Mouse (Mus musculus): ENCODE results near the gene Rftn1. TPM values are rescaled to one million over a fixed set of nuclear protein-coding genes. Genes with fewer than 3 reads are reported as not detected.

The Rftn1 gene
- total RNA-seq, 1 experiment, result 5.0 TPM

GRCm38 (mm10) chr17:49992625-49993603 is 197.6 kb downstream of the Rftn1 start:
- in situ Hi-C loops (cut with MboI; ENCODE audit: low sequenced_read_pairs in 2 of 2, unreplicated experiment in 2 of 2), result no loop called here
- Histone ChIP-seq H3K36me3 (ENCODE audit: control insufficient read depth, insufficient read depth, low read length, poor library complexity, severe bottlenecking) (no peaks in the 10 kb centered on the region), H3K4me1 (ENCODE audit: control insufficient read depth in 2 of 2, insufficient read depth in 2 of 2, low read length in 2 of 2, poor library complexity in 1 of 2) (no peaks in the 10 kb centered on the region), H3K27ac (ENCODE audit: insufficient read depth, low read depth, low read length, poor library complexity, severe bottlenecking) (no peak overlapping the region), H3K9ac (ENCODE audit: insufficient read depth, low read depth, low read length, poor library complexity, severe bottlenecking) (no peak overlapping the region), H3K4me3 (ENCODE audit: insufficient read depth in 1 of 2, low read depth in 1 of 2, low read length in 2 of 2, poor library complexity in 1 of 2, severe bottlenecking in 1 of 2) (no peak overlapping the region), H3K9me3 (ENCODE audit: control insufficient read depth, insufficient read depth, low read depth, low read length) (no peaks in the 10 kb centered on the region)
- TF ChIP-seq ZC3H11A (IDR thresholded peaks at IDR 0.05; ENCODE audit: borderline replicate concordance, low read depth, low read length) (no peak), HCFC1 (IDR thresholded peaks at IDR 0.05; ENCODE audit: borderline replicate concordance, insufficient read depth, low read length) (no peak), ZNF384 (IDR thresholded peaks at IDR 0.05; ENCODE audit: low read depth, low read length) (no peak), MAFK (IDR thresholded peaks at IDR 0.05; ENCODE audit: insufficient read depth, low read depth, low read length) (no peak), CHD2 (IDR thresholded peaks at IDR 0.05; ENCODE audit: low read depth, low read length) (no peak)
- DNase-seq (ENCODE audit: low read depth, low spot score), result no peak

- Histone ChIP-seq H3K4me1 (ENCODE audit: control insufficient read depth in 2 of 2, insufficient read depth in 2 of 2, low read length in 2 of 2, poor library complexity in 1 of 2) (no peaks in the 10 kb centered on the region), H3K9ac (ENCODE audit: insufficient read depth, low read depth, low read length, poor library complexity, severe bottlenecking) (no peak overlapping the region), H3K4me3 (ENCODE audit: insufficient read depth in 1 of 2, low read depth in 1 of 2, low read length in 2 of 2, poor library complexity in 1 of 2, severe bottlenecking in 1 of 2) (no peak overlapping the region), H3K27ac (ENCODE audit: insufficient read depth, low read depth, low read length, poor library complexity, severe bottlenecking) (no peak overlapping the region), H3K9me3 (ENCODE audit: control insufficient read depth, insufficient read depth, low read depth, low read length) (no peaks in the 10 kb centered on the region), H3K36me3 (ENCODE audit: control insufficient read depth, insufficient read depth, low read length, poor library complexity, severe bottlenecking) (no peaks in the 10 kb centered on the region)
- TF ChIP-seq ZC3H11A (IDR thresholded peaks at IDR 0.05; ENCODE audit: borderline replicate concordance, low read depth, low read length), result no peak
- no peak for TF ChIP-seq ZNF384 (IDR thresholded peaks at IDR 0.05; ENCODE audit: low read depth, low read length)
- no peak for TF ChIP-seq HCFC1 (IDR thresholded peaks at IDR 0.05; ENCODE audit: borderline replicate concordance, insufficient read depth, low read length)
- DNase-seq (ENCODE audit: low read depth, low spot score), result no peak
- in situ Hi-C loops (cut with MboI; ENCODE audit: low sequenced_read_pairs in 2 of 2, unreplicated experiment in 2 of 2), result no loop called here
Observed at GRCm38 (mm10) chr17:49989583-49989982, 200.9 kb downstream of the Rftn1 start.

- Histone ChIP-seq H3K4me1 (ENCODE audit: control insufficient read depth in 2 of 2, insufficient read depth in 2 of 2, low read length in 2 of 2, poor library complexity in 1 of 2) (no peaks in the 10 kb centered on the region), H3K9ac (ENCODE audit: insufficient read depth, low read depth, low read length, poor library complexity, severe bottlenecking) (no peak overlapping the region), H3K9me3 (ENCODE audit: control insufficient read depth, insufficient read depth, low read depth, low read length) (no peaks in the 10 kb centered on the region), H3K36me3 (ENCODE audit: control insufficient read depth, insufficient read depth, low read length, poor library complexity, severe bottlenecking) (no peaks in the 10 kb centered on the region), H3K27ac (ENCODE audit: insufficient read depth, low read depth, low read length, poor library complexity, severe bottlenecking) (no peak overlapping the region), H3K4me3 (ENCODE audit: insufficient read depth in 1 of 2, low read depth in 1 of 2, low read length in 2 of 2, poor library complexity in 1 of 2, severe bottlenecking in 1 of 2) (no peak overlapping the region)
- no peak for DNase-seq (ENCODE audit: low read depth, low spot score)
- no peak for TF ChIP-seq HCFC1 (IDR thresholded peaks at IDR 0.05; ENCODE audit: borderline replicate concordance, insufficient read depth, low read length)
- TF ChIP-seq MAFK (IDR thresholded peaks at IDR 0.05; ENCODE audit: insufficient read depth, low read depth, low read length), result no peak
- no peak for TF ChIP-seq CHD2 (IDR thresholded peaks at IDR 0.05; ENCODE audit: low read depth, low read length)
- in situ Hi-C loops (cut with MboI; ENCODE audit: low sequenced_read_pairs in 2 of 2, unreplicated experiment in 2 of 2), result no loop called here
Observed at GRCm38 (mm10) chr17:49987095-49987494, 203.4 kb downstream of the Rftn1 start.

- H3K4me3 ChIP-seq (ENCODE audit: insufficient read depth in 1 of 2, low read depth in 1 of 2, low read length in 2 of 2, poor library complexity in 1 of 2, severe bottlenecking in 1 of 2), result no peak overlapping the region
- in situ Hi-C loops (cut with MboI; ENCODE audit: low sequenced_read_pairs in 2 of 2, unreplicated experiment in 2 of 2), result no loop called here
- TF ChIP-seq MAFK (IDR thresholded peaks at IDR 0.05; ENCODE audit: insufficient read depth, low read depth, low read length) (no peak), CHD2 (IDR thresholded peaks at IDR 0.05; ENCODE audit: low read depth, low read length) (no peak), ZC3H11A (IDR thresholded peaks at IDR 0.05; ENCODE audit: borderline replicate concordance, low read depth, low read length) (no peak), ZNF384 (IDR thresholded peaks at IDR 0.05; ENCODE audit: low read depth, low read length) (no peak), HCFC1 (IDR thresholded peaks at IDR 0.05; ENCODE audit: borderline replicate concordance, insufficient read depth, low read length) (no peak)
- no peaks in the 10 kb centered on the region for H3K4me1 ChIP-seq (ENCODE audit: control insufficient read depth in 2 of 2, insufficient read depth in 2 of 2, low read length in 2 of 2, poor library complexity in 1 of 2)
- no peak overlapping the region for H3K27ac ChIP-seq (ENCODE audit: insufficient read depth, low read depth, low read length, poor library complexity, severe bottlenecking)
- H3K9ac ChIP-seq (ENCODE audit: insufficient read depth, low read depth, low read length, poor library complexity, severe bottlenecking), result no peak overlapping the region
- H3K9me3 ChIP-seq (ENCODE audit: control insufficient read depth, insufficient read depth, low read depth, low read length), result no peaks in the 10 kb centered on the region
- DNase-seq (ENCODE audit: low read depth, low spot score), result no peak
- no peaks in the 10 kb centered on the region for H3K36me3 ChIP-seq (ENCODE audit: control insufficient read depth, insufficient read depth, low read length, poor library complexity, severe bottlenecking)
Observed at GRCm38 (mm10) chr17:49983478-49983877, 207.0 kb downstream of the Rftn1 start.
